Mouse (Mus musculus): ENCODE results near the gene Camta1.

Camta1 gene

DNA sequence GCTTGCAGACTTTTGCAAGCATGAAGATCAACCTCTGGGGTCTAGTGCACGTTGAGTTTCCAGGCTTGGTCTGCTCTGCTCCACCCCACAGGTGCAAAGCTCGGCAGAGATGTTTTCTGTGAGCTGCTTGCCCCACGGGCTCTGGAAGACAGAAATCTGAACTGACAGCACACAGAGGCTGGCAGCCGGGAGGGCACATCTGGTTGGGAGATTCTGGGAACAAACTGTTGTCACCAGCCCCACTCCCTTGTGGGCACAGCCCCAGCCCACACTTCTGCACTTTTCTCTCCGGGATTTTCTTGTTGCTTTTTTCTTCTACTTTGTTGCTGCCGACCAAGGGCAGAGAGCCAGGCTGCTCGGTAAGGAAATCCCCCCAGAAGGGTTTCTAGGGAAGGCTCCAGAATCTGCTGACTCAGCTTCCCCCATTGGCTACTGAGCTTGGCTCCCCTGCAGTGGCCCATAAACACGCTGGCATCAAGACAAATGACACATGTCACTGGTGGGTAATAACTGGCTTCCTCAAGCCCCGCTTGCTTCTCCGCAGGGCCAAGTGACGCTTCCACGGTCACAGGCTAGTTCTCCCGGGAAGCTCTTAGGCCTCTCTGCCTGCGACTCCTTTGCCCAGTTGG, 597.8 kb downstream of the Camta1 start:
- DNase-seq (ENCODE audit: low spot score) = no peak

GRCm38 (mm10) chr4:151263052-151263451, 598.6 kb downstream of the Camta1 start:
- no peak for DNase-seq (ENCODE audit: low spot score)

DNA sequence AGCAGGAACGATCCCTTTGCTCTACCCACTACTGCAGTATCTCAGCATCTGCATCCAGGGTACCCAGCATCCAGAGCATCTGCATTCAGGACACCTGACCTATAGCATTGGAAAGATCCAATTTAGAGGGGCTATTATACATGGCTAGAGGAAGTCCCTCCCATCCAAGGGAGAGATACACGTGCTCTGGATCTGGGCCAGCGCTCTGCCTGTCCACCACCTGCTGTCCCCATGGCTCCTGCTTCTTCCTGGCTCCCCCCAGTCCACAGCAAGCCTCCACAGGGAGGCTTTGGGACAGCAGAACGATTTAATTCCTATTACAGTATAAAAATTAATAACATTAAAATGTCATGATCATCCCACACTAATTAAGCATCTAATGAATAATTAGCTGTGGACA, 605.1 kb downstream of the Camta1 start:
- no peak for DNase-seq (ENCODE audit: low spot score)

DNA sequence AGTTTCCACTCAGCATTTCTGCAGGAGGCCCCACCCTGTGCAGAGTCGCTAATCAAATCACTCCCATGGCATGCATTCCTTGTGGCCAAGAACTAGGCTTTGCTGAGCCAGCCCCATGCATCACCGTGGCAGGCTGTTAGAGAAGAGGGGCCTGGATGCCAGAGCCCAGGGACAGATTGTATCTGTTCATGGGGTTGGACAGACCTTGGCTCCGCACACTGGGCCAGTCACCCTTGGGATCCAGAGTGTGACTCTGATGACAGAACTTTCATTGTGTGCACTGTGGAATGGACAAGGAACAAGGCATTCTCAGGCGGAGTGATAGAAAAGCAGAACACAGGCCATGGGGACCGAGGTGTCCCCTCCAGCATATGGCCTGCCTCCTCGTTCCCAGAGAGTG, 610.9 kb downstream of the Camta1 start:
- no peak for DNase-seq (ENCODE audit: low spot score)

- no peak for DNase-seq (ENCODE audit: low spot score)
These were observed 616.4 kb downstream of the Camta1 start for GRCm38 (mm10) chr4:151245068-151245797.

- no peak for DNase-seq (ENCODE audit: low spot score)
These were observed 618.2 kb downstream of the Camta1 start for GRCm38 (mm10) chr4:151243445-151243844.

- DNase-seq (ENCODE audit: low spot score) = no peak
These were observed 618.9 kb downstream of the Camta1 start for GRCm38 (mm10) chr4:151242751-151243150.

- DNase-seq (ENCODE audit: low spot score) = no peak
These were observed 621.2 kb downstream of the Camta1 start for GRCm38 (mm10) chr4:151240465-151240864.

- no peak for DNase-seq (ENCODE audit: low spot score)
These were observed 622.5 kb downstream of the Camta1 start for GRCm38 (mm10) chr4:151238970-151239684.

DNA sequence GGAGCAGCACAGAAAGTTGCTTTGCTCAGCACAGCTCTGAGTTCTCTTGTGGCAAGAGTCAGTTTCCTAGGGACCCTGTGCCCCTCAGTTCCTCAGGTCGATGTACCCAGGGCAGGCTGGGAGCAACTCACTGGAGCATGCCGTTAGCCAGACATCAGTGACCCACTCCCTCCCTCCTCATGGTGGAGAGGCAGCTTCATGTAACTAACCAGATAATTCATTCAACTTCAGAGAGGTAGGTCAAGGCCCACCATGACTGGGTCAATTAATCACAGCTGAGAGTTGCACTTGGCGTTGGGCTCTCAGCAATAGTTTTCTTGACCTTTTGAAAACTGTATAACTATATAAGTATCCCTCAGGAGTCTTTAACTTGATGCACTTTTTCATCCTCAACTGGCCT, 624.2 kb downstream of the Camta1 start:
- no peak for DNase-seq (ENCODE audit: low spot score)

- no peak for DNase-seq (ENCODE audit: low spot score)
These were observed 626.7 kb downstream of the Camta1 start for GRCm38 (mm10) chr4:151234981-151235380.

DNA sequence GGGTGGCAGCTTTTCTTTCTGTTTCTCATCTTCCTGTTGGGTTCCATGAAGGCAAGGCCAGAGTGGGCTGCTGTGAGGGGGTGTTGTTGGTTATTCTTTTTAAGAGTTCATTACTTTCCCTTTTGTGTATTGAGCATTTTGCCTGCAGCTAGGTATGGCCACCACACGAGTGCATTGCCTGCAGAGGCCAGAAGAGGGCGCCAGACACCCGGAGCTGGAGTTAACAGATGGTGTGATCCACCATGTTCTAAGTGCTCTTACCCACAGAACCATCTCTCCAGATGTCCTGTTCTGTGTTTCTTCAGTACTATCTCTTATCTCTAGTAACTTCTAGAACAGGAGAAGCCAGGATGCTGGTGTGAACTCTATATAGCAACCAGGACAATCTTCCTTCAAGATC, 629.6 kb downstream of the Camta1 start:
- DNase-seq (ENCODE audit: low spot score) = no peak

DNA sequence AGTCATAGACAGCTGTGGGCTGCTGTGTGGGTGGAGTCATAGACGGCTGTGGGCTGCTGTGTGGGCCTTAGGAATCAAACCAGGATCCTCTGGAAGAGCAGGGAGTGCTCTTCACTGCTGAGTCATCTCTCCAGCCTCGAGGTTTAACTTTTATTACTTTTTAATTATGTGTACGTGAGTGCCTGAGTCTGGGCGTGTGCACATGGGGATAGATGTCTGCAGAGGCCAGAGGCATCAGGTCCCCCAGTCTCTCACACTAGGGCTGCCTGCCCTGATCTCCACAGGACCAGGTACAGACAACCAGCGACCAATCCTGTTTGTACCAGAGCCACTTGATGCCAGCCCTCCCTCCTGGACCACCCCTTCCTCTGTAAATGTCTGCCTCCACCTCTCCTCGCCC, 632.6 kb downstream of the Camta1 start:
- no peak for DNase-seq (ENCODE audit: low spot score)

DNA sequence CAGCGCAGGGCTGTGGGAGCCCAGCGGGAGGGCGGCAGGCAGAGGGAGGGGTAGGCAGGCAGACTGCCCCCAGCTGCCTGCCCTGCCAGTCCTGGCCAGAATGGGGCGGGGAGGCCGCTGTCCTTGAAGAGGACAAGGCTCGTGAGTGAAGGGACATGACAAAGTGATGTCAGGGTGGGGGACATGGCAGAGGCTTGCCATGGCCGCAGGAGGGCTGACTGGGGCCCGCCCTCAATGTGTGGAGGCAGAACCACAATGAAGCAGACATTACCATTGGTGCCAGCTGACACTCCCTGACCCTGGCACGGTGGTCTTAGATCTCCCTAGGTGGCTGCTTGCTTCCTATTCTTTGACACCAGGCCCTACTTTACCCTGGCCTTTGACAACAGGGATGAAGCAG, 635.2 kb downstream of the Camta1 start:
- DNase-seq (ENCODE audit: low spot score) = no peak

GRCm38 (mm10) chr4:151224017-151224416, 637.7 kb downstream of the Camta1 start:
- DNase-seq (ENCODE audit: low spot score) = no peak

- DNase-seq (ENCODE audit: low spot score) = no peak
These were observed 638.2 kb downstream of the Camta1 start for GRCm38 (mm10) chr4:151223263-151223996.

- DNase-seq (ENCODE audit: low spot score) = no peak
These were observed 639.0 kb downstream of the Camta1 start for GRCm38 (mm10) chr4:151222635-151223034.

DNA sequence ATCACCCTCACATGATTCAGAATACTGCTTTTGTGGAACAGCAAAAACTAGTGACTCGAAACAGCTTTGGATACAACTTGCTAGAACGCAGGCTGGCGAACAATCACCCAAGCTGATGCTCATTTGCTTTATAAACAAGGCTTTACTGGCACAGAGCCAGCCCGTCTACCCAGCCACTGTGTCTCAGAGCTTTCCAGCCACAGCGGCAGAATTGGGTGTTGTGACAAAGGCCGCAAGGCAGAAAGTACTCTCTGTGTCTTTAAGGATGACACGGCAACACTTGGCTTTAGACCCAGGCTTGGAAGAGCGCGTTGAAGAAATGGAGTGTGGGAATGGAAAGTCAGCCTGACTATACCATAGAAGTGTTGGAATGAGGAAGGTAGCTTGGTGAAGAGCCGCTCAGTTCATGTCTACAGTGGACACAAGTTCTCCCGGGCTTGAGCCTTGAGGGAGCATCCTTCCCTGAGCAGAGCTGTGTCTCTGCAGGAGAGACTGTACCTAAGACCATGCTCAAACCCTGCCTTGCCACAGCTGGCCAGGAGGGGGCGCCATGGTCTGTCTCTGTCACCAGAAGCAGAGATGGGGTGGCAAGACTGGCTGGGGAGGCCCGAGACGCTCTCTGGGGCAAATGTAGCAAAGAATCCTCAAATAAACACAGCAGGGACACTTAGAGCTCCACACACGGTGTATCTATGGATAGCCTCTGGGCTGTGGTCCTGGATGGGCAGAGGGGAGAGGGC, 645.0 kb downstream of the Camta1 start:
- no peak for DNase-seq (ENCODE audit: low spot score)

GRCm38 (mm10) chr4:151215866-151216265, 645.8 kb downstream of the Camta1 start:
- DNase-seq (ENCODE audit: low spot score) = no peak

DNA sequence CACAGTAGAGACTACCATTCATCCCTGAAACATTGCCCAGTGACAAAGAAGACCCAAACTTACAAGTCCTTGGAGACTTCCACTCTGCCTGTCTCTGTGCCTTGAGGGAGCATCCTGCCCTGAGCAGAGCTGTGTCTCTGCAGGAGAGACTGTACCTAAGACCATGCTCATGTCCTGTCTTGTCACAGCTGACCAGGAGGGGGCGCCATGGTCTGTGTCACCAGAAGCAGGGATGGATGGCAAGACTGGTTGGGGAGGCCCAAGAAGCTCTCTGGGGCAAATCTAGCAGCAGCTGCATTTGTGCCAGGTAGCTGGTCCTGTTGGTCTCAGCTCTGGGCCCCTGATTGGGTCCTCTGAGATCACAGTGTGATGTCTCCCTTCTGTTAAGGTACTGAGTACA, 646.5 kb downstream of the Camta1 start:
- DNase-seq (ENCODE audit: low spot score) = no peak

DNA sequence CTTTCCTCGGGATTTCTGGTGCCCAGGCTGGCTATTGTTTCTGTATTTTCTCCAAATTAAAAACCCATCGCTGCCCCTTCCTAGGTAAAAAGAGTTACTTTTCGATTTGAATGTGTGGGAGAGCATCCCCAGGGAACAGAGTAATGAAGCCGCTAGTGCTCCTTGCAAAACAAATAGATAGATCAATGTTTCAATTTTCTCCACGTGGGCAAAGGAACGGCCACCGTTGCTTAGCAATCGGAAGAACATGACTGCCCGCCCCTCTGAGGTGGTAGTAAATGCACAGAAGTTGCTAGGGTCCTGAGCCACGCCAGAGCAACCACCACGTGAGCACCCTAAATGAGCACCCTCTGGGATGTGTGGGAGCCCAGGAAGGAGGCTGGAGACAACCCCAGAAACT, 648.2 kb downstream of the Camta1 start:
- DNase-seq (ENCODE audit: low spot score) = no peak

DNA sequence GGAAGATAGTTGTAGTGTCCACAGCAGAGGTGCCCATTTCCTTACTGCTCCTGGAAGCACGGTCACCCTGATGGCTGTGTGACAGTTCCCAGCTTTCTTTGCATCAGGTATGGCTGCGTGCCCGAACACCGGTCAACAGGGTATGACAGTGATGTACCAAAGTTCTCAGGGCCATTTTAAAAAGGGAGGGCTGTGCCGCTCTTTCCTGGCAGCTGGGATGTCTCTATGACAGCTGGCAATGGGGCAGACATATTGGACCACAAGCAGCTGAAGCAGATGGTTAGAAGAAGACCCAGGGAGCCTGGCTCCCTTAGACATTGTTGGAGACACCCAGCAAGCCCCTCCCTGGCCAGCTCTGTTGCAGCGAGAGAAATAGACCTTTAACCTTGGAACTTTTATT, 649.7 kb downstream of the Camta1 start:
- no peak for DNase-seq (ENCODE audit: low spot score)
